Mouse (Mus musculus): Measurements from ENCODE around the gene Gale.

DNA sequence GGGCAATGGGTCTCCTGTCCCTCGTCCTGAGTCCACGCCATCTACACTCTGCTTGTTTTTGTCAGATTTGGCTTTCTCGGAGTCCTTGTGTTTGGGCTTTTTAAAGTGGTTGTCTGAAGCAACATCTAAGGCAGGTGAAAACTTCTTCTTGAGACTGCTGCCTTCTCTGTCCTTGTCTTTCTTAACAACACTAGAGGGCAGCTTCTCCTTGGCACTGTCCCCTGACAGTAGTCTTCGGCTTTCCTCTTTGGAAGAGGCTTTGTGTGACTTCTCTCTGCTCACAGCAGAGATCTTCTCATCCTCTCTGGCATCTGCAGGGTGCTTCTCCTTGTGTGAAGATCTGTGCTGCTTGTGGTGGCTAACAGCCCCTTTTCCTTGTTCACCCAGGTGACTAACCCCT, 47.1 kb downstream of the Gale start:
- TF ChIP-seq CTCF (IDR thresholded peaks at IDR 0.05; ENCODE audit: low read depth, low read length) (no peak), POLR2A (IDR thresholded peaks at IDR 0.05; ENCODE audit: insufficient read depth, low read length) (no peak), EP300 (IDR thresholded peaks at IDR 0.05; ENCODE audit: insufficient read depth, low read depth, low read length) (no peak)

Measured in ES-Bruce4 (cell line).